23 mouse cellular contexts compared by ENCODE assay signal in the genomic region with DNA sequence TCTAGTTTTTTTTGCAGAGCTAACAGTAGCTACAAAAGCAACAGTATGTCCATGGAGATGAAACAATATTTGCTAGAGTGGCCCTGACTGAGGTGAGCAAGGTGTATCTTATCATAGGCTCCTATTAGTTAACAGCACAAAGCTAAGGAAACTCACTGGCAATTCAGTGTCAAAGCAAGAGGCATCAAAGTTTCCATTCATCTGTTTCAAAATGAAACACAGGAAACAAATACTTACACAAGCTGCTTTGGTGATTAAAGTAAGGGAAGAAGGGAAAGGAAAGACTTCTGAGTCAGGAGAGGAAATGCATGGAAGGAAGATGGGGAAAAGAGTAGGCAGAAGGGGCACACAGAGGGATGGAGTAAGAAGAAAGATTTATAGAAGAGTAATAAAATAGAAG. TPM values are rescaled to one million over a fixed set of nuclear protein-coding genes. Genes with fewer than 3 reads are reported as not detected.
DNase-seq lines count a peak whose midpoint lies in the region; ATAC-seq and TF ChIP-seq lines count a peak whose summit lies in the region.
"Had no signal": no experiment of that assay in that cellular context is flagged by ENCODE, and none has a peak within 500 bp of the region (broad histone marks: within the 10 kb centered on the region; RNA-seq: fewer than 3 reads in every experiment).

No protein-coding gene starts in this region.

- H3K36me3 ChIP-seq in CH12.LX (replicated peaks in 1 of 2; ENCODE audit: control insufficient read depth in 1 of 2, insufficient read depth in 1 of 2, low read length in 1 of 2): no peaks in the 10 kb centered on the region
- H3K36me3 ChIP-seq: G1E had no signal

- TF ChIP-seq CTCF in CH12.LX (conservative IDR thresholded peaks at IDR 0.05 in 1 of 2, IDR thresholded peaks at IDR 0.05 in 1 of 2; ENCODE audit: low read depth in 2 of 2, low read length in 2 of 2): no peak

- no peaks in the 10 kb centered on the region for H3K27me3 ChIP-seq in CH12.LX (replicated peaks)

- 0 out of 4 replicates have a peak, but pooled peaks cover 0 to 2% of the 10 kb centered on the region in 2 experiments for H3K4me1 ChIP-seq in CH12.LX (ENCODE audit: control insufficient read depth in 1 of 2, insufficient read depth in 2 of 2)

- H3K9ac ChIP-seq in CH12.LX (ENCODE audit: insufficient read depth, low read depth): no peak overlapping the region

- H3K4me2 ChIP-seq in CH12.LX (ENCODE audit: insufficient read depth, low read depth, poor library complexity, severe bottlenecking): no peak overlapping the region

- DNase-seq in 416B (ENCODE audit: low read depth): peak; percentile 11
- DNase-seq in CH12.LX (ENCODE audit: extremely low read depth): no peak
- DNase-seq: adrenal gland, adult 2 months; adrenal gland, adult 8-10 months; adrenal gland, postnatal 10 days; adrenal gland, postnatal 14 days; adrenal gland, postnatal 25 days; adrenal gland, postnatal 36 days; B cell, adult 2 months; cerebellum, adult 11 months; cerebellum, adult 11-12 months; cerebellum, adult 18-20 months; cerebellum, adult 2 months; cerebellum, adult 8-10 months; cerebellum, adult 9-10 months; cerebellum, adult 9-11 months had no signal

- peak; percentile 55; the same call in 1 of the 2 replicates for TF ChIP-seq EP300 in CH12.LX (IDR thresholded peaks at IDR 0.05; ENCODE audit: low read length)

- no peaks in the 10 kb centered on the region for H3K9me3 ChIP-seq in CH12.LX (replicated peaks; ENCODE audit: low read length)
- H3K9me3 ChIP-seq: G1E had no signal

- no peak for ATAC-seq in CD4-positive, CD25-positive, alpha-beta regulatory T cell, adult 4 months
- ATAC-seq in cerebellum, adult (ENCODE audit: insufficient number of reproducible peaks, low FRiP score, low TSS enrichment): no peak
- ATAC-seq: activated CD4-positive, CD25-positive, alpha-beta regulatory T cell, adult 4 months; Patski had no signal

- no peak for TF ChIP-seq RAD21 in CH12.LX (IDR thresholded peaks at IDR 0.05; ENCODE audit: low read depth, low read length)

- no peak overlapping the region for H3K4me3 ChIP-seq in CH12.LX (replicated peaks in 1 of 3; ENCODE audit: low read depth in 2 of 3, low read length in 2 of 3, poor library complexity in 1 of 3)

- H3K27ac ChIP-seq in CH12.LX (ENCODE audit: insufficient read depth, low read depth): no peak overlapping the region

- in situ Hi-C loops in CH12.LX (cut with MboI; ENCODE audit: low pct_ligation_motif_present, low pct_unique_long_range_greater_than_20kb, low sequenced_read_pairs): loop anchor here (25.0 kb wide), 1 partner anchor 418 kb away; a partner anchor contains a TSS

- TF ChIP-seq POLR2A in CH12.LX (IDR thresholded peaks at IDR 0.05; ENCODE audit: low read depth, low read length): no peak

- dilution Hi-C loops in CH12.LX (cut with MboI; ENCODE audit: extremely low pct_ligation_motif_present, extremely low pct_unique_long_range_greater_than_20kb, low sequenced_read_pairs): no loop called here

- no peaks in the 10 kb centered on the region for H3K79me2 ChIP-seq in CH12.LX (replicated peaks; ENCODE audit: control insufficient read depth, extremely low read depth, insufficient read depth, poor library complexity, severe bottlenecking)

TF ChIP-seq in CH12.LX, 34 proteins besides CTCF, POLR2A, EP300 and RAD21:
- TF ChIP-seq JUN (IDR thresholded peaks at IDR 0.05; ENCODE audit: insufficient read depth, low read depth, low read length) (peak; percentile 42; the same call in 1 of the 2 replicates), SMC3 (IDR thresholded peaks at IDR 0.05; ENCODE audit: low read depth, low read length) (no peak), TCF12 (IDR thresholded peaks at IDR 0.05; ENCODE audit: low read depth, low read length) (no peak), CHD1 (IDR thresholded peaks at IDR 0.05; ENCODE audit: low read depth, low read length) (no peak), IRF4 (IDR thresholded peaks at IDR 0.05; ENCODE audit: low read depth, low read length) (peak; percentile 79), UBTF (IDR thresholded peaks at IDR 0.05; ENCODE audit: low read depth, low read length) (no peak), MEF2A (IDR thresholded peaks at IDR 0.05; ENCODE audit: borderline replicate concordance, low read depth, low read length) (no peak), NELFE (IDR thresholded peaks at IDR 0.05; ENCODE audit: low read depth, low read length) (no peak)

RNA-seq across cellular contexts. Expression of a gene that starts 39.0 kb away (rescaled TPM):
- total RNA-seq in CH12.LX (2012; rRNA removed) (not detected in 2 replicates), CH12.LX (2014; rRNA removed) (not detected in 2 replicates)
- not detected in 2 replicates for polyA plus RNA-seq in CH12.LX (2012; ENCODE audit: insufficient read length, low read depth)
- polyA plus RNA-seq in CD4-positive, CD25-positive, alpha-beta regulatory T cell, adult 4 months (2017; shearing (Covaris generic)): 10 to 100 TPM; 34.7 to 38.8 TPM
- total RNA-seq: MEL had no signal
- polyA plus RNA-seq: C2C12, G1E, Patski had no signal

RNA-seq across cellular contexts. Expression of a gene that starts 53.0 kb away (rescaled TPM):
- 10.5 and 15.7 TPM in 2 replicates for total RNA-seq in CH12.LX (2012; rRNA removed)
- total RNA-seq in CH12.LX (2014; rRNA removed): 19.6 and 23.8 TPM in 2 replicates
- polyA plus RNA-seq in CH12.LX (2012; ENCODE audit: insufficient read length, low read depth): 12.1 and 14.9 TPM in 2 replicates
- 10 to 100 TPM; 31.2 to 37.0 TPM for polyA plus RNA-seq in CD4-positive, CD25-positive, alpha-beta regulatory T cell, adult 4 months (2017; shearing (Covaris generic))

Comparison
In these comparisons a context has a peak if more than half of its experiments do, and no peak if none do; other contexts are left out.
1. RNA of a gene that starts 39.0 kb away (polyA plus RNA-seq): 34.7 to 38.8 TPM in CD4-positive, CD25-positive, alpha-beta regulatory T cell, adult 4 months; not detected in CH12.LX; every median in the first group is over 10 times any median in the second.